8 mouse cellular contexts compared by ENCODE assay signal in the genomic region with DNA sequence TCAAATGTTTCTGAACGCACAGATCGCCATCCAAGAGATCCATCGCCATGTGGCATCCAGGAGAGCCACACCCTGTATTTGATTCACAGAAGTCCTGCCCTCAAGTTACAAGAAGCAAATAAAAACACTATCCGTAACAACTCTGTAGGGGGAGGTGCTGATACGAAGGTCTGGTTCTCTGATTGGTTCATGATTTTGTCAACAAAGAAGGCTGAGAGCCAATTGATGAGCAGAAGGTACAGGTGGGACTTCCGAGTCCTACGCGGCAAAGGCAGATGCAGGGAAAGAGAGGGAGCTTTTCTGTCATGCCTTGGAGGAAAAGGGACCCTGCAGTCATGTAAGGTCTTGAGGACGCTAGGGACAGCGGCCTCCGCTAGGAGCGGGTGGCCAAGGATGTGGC. TPM values are rescaled to one million over a fixed set of nuclear protein-coding genes. Genes with fewer than 3 reads are reported as not detected.
DNase-seq lines count a peak whose midpoint lies in the region; ATAC-seq and TF ChIP-seq lines count a peak whose summit lies in the region.
"Had no signal": no experiment of that assay in that cellular context is flagged by ENCODE, and none has a peak within 500 bp of the region (broad histone marks: within the 10 kb centered on the region; RNA-seq: fewer than 3 reads in every experiment).

No protein-coding gene starts in this region.

- peaks cover 11% of the 10 kb centered on the region for H3K4me1 ChIP-seq in liver, adult 2 months (ENCODE audit: control insufficient read depth, insufficient read depth, low read length)
- H3K4me1 ChIP-seq in forebrain, embryonic 10.5 days: peaks cover 34% of the 10 kb centered on the region
- peaks cover 33% of the 10 kb centered on the region for H3K4me1 ChIP-seq in kidney, embryonic 16.5 days (ENCODE audit: insufficient read depth, low read length)

- no peak for TF ChIP-seq CTCF in liver, adult 2 months (IDR thresholded peaks at IDR 0.05; ENCODE audit: low read depth, low read length)

- ATAC-seq in kidney, embryonic 16.5 days (ENCODE audit: low FRiP score, low TSS enrichment): no peak
- ATAC-seq in erythroid progenitor cell, adult 5-6 weeks (replicated peaks; ENCODE audit: low FRiP score, poor library complexity, severe bottlenecking): no peak

- DNase-seq in liver, adult 2 months (ENCODE audit: extremely low read depth, low read depth, low spot score): peak; percentile 44
- no peak for DNase-seq in liver
- DNase-seq in forebrain, embryonic 10.5 days (ENCODE audit: extremely low spot score, low spot score): no peak
- peak; percentile 28 for DNase-seq in retina, embryonic 14.5 days (ENCODE audit: low spot score)
- no peak for DNase-seq in layer of hippocampus, adult 8-10 months (ENCODE audit: low spot score in 2 of 2)

- H3K4me2 ChIP-seq in kidney, embryonic 16.5 days (replicated peaks; ENCODE audit: low read depth, low read length): peak overlapping the region; percentile 32

- no peaks in the 10 kb centered on the region for H3K9me3 ChIP-seq in forebrain, embryonic 10.5 days
- no peaks in the 10 kb centered on the region for H3K9me3 ChIP-seq in kidney, embryonic 16.5 days (ENCODE audit: low read length)

- no peak overlapping the region; the same call in 1 of the 2 replicates for H3K27ac ChIP-seq in liver, adult 2 months (replicated peaks; ENCODE audit: insufficient read depth, low read depth, low read length)
- peak overlapping the region; percentile 66 for H3K27ac ChIP-seq in forebrain, embryonic 10.5 days
- no peak overlapping the region for H3K27ac ChIP-seq in kidney, embryonic 16.5 days (ENCODE audit: low read length)

- no peaks in the 10 kb centered on the region for H3K79me2 ChIP-seq in liver, adult 2 months (ENCODE audit: control insufficient read depth, insufficient read depth, low read length)

- 80% methylated on average over 12 of the region's 12 CpGs for WGBS in liver, adult 2 months
- WGBS in forebrain, embryonic 10.5 days: 63% methylated on average over 12 of the region's 12 CpGs
- 73% methylated on average over 12 of the region's 12 CpGs for WGBS in kidney, embryonic 16.5 days

- H3K4me3 ChIP-seq in liver, adult 2 months (ENCODE audit: insufficient read depth, low read depth, low read length): no peak overlapping the region
- peak overlapping the region; percentile 38 for H3K4me3 ChIP-seq in forebrain, embryonic 10.5 days
- peak overlapping the region; percentile 26 for H3K4me3 ChIP-seq in kidney, embryonic 16.5 days (ENCODE audit: low read length)

- H3K36me3 ChIP-seq in liver, adult 2 months (ENCODE audit: control insufficient read depth, insufficient read depth, low read length): peaks cover 81% of the 10 kb centered on the region
- H3K36me3 ChIP-seq in forebrain, embryonic 10.5 days (replicated peaks): peaks cover 5% of the 10 kb centered on the region; the same call in 1 of the 2 replicates
- no peaks in the 10 kb centered on the region for H3K36me3 ChIP-seq in kidney, embryonic 16.5 days (ENCODE audit: insufficient read depth, low read length)

- H3K9ac ChIP-seq in liver, adult 2 months (ENCODE audit: low read depth, low read length): no peak overlapping the region
- H3K9ac ChIP-seq in kidney, embryonic 16.5 days (replicated peaks; ENCODE audit: low read length): no peak overlapping the region

- no peaks in the 10 kb centered on the region for H3K27me3 ChIP-seq in liver, adult 2 months (ENCODE audit: control insufficient read depth, insufficient read depth, low read length)
- H3K27me3 ChIP-seq in forebrain, embryonic 10.5 days (ENCODE audit: poor library complexity, severe bottlenecking): no peaks in the 10 kb centered on the region
- H3K27me3 ChIP-seq in kidney, embryonic 16.5 days (ENCODE audit: insufficient read depth, low read length): no peaks in the 10 kb centered on the region

- no peak for TF ChIP-seq POLR2A in liver, adult 2 months (IDR thresholded peaks at IDR 0.05; ENCODE audit: extremely low read depth, insufficient read depth, low read length)

RNA-seq across cellular contexts. Expression of gene Slc38a4, which starts 53.0 kb away (rescaled TPM):
- total RNA-seq in liver, adult 2 months (2014; rRNA removed): 1,197 and 1,621 TPM in 2 replicates
- polyA plus RNA-seq in liver, adult 2 months (2012; rRNA removed): 659 and 663 TPM in 2 replicates
- 31.2 and 33.2 TPM in 2 replicates for polyA plus RNA-seq in forebrain, embryonic 10.5 days (2016; fragmentation: Nextera tagmentation; extraction: Ambion mirVana)
- 74.2 and 77.9 TPM in 2 replicates for polyA plus RNA-seq in kidney, embryonic 16.5 days (2015; fragmentation: Nextera tagmentation; extraction: Ambion mirVana)
- total RNA-seq in layer of hippocampus, adult 8-10 months (2022): 1 to 10 TPM in 1 of 4 experiments, under 1 TPM in 3; 0.49 to 1.0 (median 0.77) TPM
- total RNA-seq in erythroid progenitor cell, adult 5-6 weeks (2015; ENCODE audit: low replicate concordance): not detected in 2 replicates
- not detected in 2 replicates for total RNA-seq in erythroid progenitor cell, adult 5-6 weeks (2017; ENCODE audit: low replicate concordance)
- total RNA-seq: granulocyte monocyte progenitor cell, adult 5-6 weeks had no signal

Comparison
In these comparisons a context has a peak if more than half of its experiments do, and no peak if none do; other contexts are left out.
1. DNase-seq: peak in liver, adult 2 months (single experiment) and retina, embryonic 14.5 days (single experiment); none in liver (single experiment), forebrain, embryonic 10.5 days (single experiment) and layer of hippocampus, adult 8-10 months (0 of 2).
2. RNA of gene Slc38a4, which starts 53.0 kb away (total RNA-seq): 1,197 to 1,621 TPM in liver, adult 2 months; 0.49 to 1.0 TPM in layer of hippocampus, adult 8-10 months and not detected in erythroid progenitor cell, adult 5-6 weeks; every median in the first group is over 100 times any median in the second.